Mouse (Mus musculus): ENCODE measurements around the gene Gabrr1.

Gabrr1 gene

GRCm38 (mm10) chr4:33208881-33209841 lies 76.8 kb downstream of the Gabrr1 start, which contains the start of gene Srsf12:
Gene Srsf12 (plus strand): TSS chr4:33208991.
- DNase-seq: peak; percentile 52 to 65
